In the genomic region with DNA sequence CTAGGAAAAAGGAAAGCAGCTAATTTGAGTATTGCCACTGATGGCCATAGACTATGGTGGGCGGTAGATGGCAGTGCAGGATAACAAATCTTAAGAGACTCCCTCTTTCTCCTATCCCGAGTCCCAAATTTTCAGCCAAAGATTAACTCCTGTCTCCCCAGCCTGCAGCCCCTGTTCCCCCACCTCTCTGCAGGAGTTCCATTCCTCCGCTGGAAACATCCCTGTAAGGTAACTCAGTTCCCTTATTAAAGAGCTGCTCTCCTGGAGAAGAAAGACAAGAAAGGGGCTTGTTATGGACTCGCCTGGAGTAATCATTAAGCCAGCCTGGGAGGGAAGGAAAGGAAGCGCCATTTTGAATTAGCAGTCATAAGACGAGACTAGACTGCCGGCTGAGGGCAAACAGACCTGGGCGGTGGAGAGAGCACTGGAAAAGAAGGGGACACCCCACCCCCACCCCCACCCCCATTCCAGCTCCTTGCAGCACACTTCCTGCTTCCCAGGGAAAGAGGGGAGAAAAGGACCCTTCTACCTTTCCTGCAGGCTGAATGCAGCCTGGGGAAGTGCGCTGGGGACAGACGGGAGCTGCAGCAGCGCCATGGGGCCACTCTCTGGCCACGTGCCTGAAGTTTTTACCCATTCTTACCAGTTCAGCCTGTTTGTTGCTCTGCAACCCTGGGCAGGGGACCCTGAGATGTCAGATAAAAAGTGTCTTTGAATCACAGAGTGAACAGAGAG, we compare ENCODE assay signal across 8 mouse cellular contexts. TPM values are rescaled to one million over a fixed set of nuclear protein-coding genes. Genes with fewer than 3 reads are reported as not detected.
DNase-seq lines count a peak whose midpoint lies in the region; ATAC-seq and TF ChIP-seq lines count a peak whose summit lies in the region.

No protein-coding gene starts in this region.

- DNase-seq in adipocyte (ENCODE audit: low spot score): peak; percentile 92
- peak; percentile 77 to 84 for DNase-seq in cerebellum, postnatal 36 days
- peak; percentile 67 for DNase-seq in gastrocnemius, adult 2 months
- peak; percentile 74 to 80 for DNase-seq in layer of hippocampus, postnatal 36 days
- DNase-seq in lung, postnatal 14 days: peak; percentile 81
- peak; percentile 94 for DNase-seq in retina, postnatal 1 day
- DNase-seq in yolk sac, embryonic 10.5 days (ENCODE audit: low spot score): peak; percentile 92

- peak overlapping the region; percentile 75 for H3K4me2 ChIP-seq in hindbrain, embryonic 16.5 days (ENCODE audit: low read length)

- H3K36me3 ChIP-seq in hindbrain, embryonic 16.5 days (ENCODE audit: control insufficient read depth, insufficient read depth, low read length): 0 out of 2 replicates have a peak, but pooled peaks cover 2% of the 10 kb centered on the region

- no peaks in the 10 kb centered on the region for H3K27me3 ChIP-seq in hindbrain, embryonic 16.5 days (replicated peaks; ENCODE audit: control insufficient read depth, insufficient read depth, low read length)

- 0% methylated on average over 12 of the region's 12 CpGs for WGBS in hindbrain, embryonic 16.5 days

- H3K9ac ChIP-seq in hindbrain, embryonic 16.5 days (ENCODE audit: low read depth, low read length): peak overlapping the region; percentile 83

- intact Hi-C loops in gastrocnemius, adult 2 months (cut with DNase I): no loop called here

- ATAC-seq in hindbrain, embryonic 16.5 days: peak; percentile 97

- peak overlapping the region; percentile 75 for H3K4me3 ChIP-seq in gastrocnemius, adult 2 months
- H3K4me3 ChIP-seq in hindbrain, embryonic 16.5 days (ENCODE audit: low read length): peak overlapping the region; percentile 59

- H3K4me1 ChIP-seq in hindbrain, embryonic 16.5 days (ENCODE audit: control insufficient read depth, insufficient read depth, low read depth, low read length): peaks cover 9% of the 10 kb centered on the region

- TF ChIP-seq CTCF in gastrocnemius, adult 2 months (IDR thresholded peaks at IDR 0.05): peak; percentile 73

- H3K9me3 ChIP-seq in hindbrain, embryonic 16.5 days (ENCODE audit: control insufficient read depth, low read length): no peaks in the 10 kb centered on the region

- peak overlapping the region; percentile 83 for H3K27ac ChIP-seq in gastrocnemius, adult 2 months
- peak overlapping the region; percentile 95 for H3K27ac ChIP-seq in hindbrain, embryonic 16.5 days (ENCODE audit: low read depth, low read length)

RNA-seq across cellular contexts. Expression of a gene that starts 10.2 kb away (rescaled TPM):
- total RNA-seq in gastrocnemius, adult 2 months (2021): 1 to 10 TPM; 4.1 to 7.7 TPM
- 7.2 and 8.4 TPM in 2 replicates for polyA plus RNA-seq in hindbrain, embryonic 16.5 days (2015; fragmentation: Nextera tagmentation; extraction: Ambion mirVana)
- total RNA-seq in layer of hippocampus, postnatal 36 days (2021): 10 to 100 TPM; 16.7 to 18.2 TPM

Comparison
In these comparisons a context has a peak if more than half of its experiments do, and no peak if none do; other contexts are left out.
1. Peak in every context shown above with its lines: DNase-seq, ATAC-seq, H3K4me3 ChIP-seq and H3K27ac ChIP-seq.